Mouse (Mus musculus) c-Kit-positive CD71-negative TER-119-negative erythroid progenitor cells, embryonic 14.5 days (primary cell): Measurements from ENCODE around the gene Crx.
A peak's percentile ranks its signal among the peaks of the same experiment; 100 is the strongest.
"Not testable (repeated sequence)": the region's sequence is repeated elsewhere in the genome, so short reads cannot be mapped to it uniquely, and the experiment has no call there.

ENCODE experiments used
- DNase-seq: peaks from one replicate; pipeline ENCODE4 v3.0.0-alpha.2; 2013; ENCODE audit warnings: low read depth

Crx gene

DNA sequence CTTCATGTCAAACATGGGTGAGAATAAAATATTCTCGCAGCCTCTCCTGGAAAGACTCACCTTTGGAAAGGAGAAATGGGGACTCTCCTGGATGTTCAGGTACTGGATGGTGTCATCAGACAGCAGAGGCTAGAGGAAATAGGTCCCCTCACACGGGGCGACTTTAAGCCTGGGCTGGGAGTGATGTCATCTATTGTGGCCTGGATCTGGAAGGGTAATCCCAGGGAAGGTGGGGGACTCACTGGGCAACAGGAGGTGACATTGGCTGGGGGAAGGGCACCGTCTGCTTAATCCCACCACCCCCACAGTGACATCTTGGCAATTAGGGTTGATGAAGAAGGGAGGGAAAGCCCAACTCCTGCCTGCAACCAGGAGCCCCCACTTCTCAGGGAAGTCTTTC is at the start of gene Crx:
Crx (minus strand) TSS at position 213 of the 400 bp plus-strand sequence.
- no peak for DNase-seq

DNA sequence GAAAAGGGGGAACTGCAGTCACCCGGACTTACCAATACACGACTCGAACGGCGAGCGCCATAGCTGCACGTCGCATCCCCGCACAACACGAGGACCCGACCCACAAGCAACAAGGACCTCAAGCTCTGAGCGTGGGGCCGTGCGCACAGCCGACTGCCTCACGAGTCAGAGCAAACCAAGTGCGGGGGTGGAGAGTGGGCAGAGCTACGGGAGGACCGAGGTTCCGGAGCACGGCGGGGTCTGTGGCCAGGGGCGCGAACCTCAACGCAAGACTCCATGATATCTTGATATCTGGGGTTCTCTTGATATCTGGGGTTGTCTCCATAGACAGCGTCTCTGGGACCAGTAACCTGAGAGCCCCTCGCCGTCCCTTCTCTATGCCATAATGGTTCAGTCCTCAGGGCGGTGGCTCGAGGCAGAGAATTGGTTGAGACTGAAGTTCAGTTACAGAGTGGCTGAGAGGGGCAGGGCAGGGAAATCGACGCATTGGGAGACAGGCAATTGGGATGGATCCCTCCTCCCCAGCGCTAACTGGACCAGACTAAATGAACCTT is 42.5 kb upstream of the Crx start, which contains the start of gene Selenow:
Selenow (minus strand) TSS at position 183 of the 554 bp plus-strand sequence.
- DNase-seq: peak; percentile 74

DNA sequence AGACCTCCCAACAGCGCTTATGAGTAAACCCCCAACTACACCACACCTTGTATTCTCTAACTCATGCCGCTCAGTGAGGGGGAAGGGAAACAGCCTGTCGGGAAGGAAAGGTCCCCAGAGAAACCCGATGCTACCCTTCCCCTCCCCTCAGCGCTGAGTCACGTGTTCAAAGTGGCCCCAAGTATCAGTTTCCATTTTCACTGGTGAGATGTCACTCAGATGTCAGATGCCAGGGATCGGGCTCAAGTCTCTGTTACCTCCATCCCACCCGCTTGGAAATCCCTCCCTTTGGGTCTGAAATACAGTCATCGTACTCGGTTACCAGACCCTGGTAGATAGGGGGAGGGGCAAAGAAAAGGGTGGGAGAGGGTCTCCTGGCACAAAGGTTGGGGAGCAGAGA is 42.0 kb upstream of the Crx start:
- no peak for DNase-seq

DNA sequence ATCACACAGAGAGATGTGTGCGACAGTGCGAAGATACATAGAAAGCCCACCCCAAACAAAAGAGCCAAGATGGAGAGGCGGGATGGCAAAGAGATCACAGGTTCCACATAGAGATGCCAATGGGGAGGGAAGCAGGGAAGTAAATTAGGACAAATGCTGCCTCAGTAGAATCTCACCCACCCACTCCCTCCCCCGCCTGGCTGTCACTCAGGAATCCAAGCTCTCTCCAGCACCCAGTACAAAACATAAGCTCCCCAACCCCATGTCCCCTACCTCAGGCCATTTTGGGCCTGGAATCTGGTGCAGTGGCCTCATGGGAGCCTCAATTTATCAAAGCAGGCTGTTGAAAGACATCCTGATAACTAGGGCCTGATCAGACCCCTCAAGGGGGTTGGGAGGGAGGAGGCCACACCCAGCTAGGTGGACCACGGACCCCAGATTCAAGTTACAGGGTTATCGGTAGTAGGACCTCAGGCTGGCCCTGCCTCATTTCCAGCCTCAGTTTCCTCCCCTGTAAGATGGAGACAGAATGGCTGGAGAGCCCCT is 41.0 kb upstream of the Crx start:
- DNase-seq: no peak

DNA sequence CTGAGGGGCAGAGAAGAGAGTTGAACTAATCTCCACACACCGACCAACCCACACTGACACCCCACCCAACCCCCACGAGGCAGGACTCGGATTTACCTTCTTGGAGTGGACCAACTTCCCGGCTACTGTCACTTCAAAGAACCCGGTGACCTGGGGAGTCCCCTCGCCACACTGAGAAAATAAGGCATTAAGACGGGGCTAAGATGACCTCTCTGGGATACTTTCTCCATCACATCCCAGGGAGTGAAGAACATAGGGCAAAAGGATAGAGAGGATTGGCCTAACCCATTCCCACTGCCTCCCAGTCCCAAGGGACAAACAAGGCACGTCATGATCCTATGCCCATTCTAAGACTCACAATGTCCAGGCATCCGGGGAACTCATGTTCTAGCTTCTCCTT is 40.2 kb upstream of the Crx start:
- DNase-seq: no peak

DNA sequence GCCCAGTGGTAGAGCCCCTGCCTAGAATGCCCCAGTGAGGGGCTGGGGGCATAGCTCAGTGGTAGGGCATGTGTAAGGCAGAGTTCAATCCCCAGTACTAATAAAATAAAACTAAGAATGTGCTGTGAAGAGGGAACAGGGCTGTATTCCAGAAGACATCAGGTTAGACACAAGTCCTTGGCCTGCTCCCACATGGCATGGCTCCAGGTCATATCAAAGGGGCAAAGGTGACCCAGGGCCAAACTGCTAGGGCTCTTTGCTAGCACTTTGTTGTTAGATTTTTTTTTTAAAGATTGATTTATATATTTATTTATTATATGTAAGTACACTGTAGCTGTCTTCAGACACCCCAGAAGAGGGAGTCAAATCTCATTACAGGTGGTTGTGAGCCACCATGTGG is 38.6 kb upstream of the Crx start:
- DNase-seq: no peak

DNA sequence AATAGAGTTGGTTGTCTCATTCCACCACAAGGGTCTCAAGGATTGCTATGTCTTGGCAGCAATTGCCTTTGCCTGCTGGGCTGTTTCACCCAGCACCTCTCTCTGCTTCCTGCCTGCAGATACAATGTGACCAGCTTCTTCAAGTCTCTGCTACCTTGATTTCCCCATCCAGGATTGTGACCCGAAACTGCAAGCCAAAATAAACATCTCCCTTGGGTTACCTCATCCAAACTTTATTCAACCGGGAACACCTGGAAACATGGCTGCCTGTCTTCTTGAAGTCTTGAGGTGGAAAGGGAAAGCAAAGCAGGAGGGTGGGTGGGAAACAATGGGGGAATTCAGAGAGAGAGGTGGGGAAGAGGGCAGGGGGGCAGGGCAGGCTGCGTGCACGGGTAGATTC is 37.2 kb upstream of the Crx start:
- DNase-seq: no peak

DNA sequence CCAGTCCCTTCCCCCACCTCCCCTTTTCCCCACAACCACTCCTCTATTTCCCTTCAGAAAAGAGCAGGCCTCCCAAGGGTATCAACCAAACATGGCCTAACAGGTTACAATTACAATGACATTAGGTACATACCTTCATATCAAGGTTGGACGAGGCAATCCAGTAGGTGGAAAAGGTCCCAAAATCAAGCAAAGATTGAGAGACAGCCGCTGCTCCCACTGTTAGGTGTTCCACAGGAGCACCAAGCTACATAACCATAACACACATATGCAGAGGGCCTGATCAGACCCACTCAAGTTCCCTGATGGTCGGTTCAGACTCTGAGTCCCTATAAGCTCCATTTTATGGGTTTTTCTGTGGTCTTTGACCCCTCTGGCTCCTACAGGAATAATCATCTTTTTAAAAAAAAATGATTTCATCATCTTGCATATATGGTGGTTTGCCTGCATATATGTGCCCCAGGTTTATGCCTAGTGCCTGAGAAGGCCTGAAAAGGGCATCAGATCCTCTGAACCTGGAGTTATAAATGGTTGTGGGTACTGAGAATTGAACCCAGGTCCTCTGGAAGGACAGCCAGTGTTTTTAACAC is 36.5 kb upstream of the Crx start:
- DNase-seq: no peak

DNA sequence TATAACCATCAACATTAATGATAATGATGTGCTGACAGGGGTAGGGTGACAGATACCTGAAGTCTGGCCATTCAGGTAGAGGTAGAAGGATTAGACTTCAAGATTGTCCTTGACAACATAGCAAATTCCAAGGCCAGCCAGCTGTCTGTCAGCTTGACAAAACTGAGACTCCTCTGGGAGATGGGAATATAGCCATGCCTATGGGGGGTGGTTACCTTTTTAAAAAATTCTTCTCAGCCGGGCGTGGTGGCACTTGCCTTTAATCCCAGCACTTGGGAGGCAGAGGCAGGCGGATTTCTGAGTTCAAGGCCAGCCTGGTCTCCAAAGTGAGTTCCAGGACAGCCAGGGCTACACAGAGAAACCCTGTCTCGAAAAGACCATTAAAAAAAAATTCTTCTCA is 35.9 kb upstream of the Crx start:
- DNase-seq: not testable (repeated sequence)

DNA sequence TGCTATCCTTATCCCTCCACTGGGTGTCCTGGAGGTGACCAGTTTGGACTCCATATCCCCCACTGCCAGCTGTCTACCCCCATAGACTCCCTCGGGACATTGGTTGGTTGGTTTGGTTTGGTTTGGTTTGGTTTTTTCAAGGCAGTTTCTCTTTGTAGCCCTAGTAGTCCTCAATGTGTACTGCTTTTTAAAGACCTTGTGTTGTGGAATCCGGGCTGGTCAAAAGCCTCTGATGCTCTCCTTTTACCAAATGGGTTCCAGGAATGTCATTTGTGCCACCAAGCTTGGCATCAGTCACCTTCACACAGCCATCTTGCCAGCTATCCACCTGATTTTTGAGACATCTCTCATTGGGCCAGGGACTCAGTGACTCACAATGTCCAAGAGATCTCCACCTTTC is 35.0 kb upstream of the Crx start:
- no peak for DNase-seq

DNA sequence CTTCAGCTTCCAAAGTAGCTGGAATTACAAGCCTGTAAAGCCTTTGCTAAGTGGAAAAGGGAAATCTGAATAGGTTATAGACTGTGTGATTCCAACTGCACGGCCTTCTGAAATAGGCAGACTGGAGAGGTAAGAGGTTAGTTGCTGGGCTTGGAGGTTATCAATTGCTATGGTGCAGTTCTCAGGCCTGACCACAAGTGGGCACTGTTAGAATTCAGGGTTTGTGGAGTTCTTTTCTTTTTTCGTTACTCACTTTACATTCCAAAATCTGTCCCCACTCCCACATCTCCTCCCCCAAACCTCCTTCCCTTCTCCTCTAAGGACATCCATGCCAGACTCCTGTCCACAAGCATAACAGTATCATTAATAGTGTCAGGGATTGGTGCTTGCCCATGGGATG is 34.5 kb upstream of the Crx start:
- DNase-seq: peak; percentile 48

DNA sequence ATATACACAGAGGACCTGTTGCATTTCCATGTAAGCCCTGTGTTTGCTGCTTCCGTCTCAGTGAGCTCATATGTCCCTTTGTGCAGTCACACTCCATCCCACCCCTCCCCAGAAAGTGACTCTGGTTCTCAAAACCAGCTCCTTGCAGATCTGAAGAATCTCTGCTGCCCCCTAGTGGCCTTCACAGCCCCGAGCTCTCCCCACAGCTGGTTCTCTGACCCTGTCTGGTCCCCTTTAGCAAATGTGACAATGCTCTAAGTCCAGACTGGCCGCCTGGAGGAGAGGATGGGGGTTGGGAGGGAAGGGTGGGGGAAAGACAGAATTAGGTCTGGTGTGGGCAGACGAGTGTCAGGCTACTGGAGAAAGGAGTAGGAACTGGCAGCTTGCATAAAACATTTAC is 32.4 kb upstream of the Crx start:
- DNase-seq: peak; percentile 75

DNA sequence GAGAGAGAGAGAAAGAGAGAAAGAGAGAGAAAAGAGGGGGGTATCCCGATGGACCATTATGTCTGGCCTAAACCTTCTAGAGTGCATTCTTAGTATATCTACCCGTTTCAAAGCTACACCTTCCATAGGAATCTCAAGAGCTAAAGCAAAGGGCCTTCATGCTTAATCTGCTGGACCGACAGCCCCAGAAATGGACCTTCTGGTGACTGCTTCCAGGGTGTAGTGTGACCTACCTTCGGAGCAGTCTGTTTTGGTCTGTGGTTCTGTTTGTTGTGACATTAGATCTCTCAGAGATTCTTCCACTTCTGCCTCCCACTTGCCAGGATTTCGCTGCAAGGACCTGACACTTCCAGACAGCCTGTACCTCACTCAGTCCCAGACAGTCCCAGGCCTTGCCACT is 30.8 kb upstream of the Crx start:
- DNase-seq: no peak

DNA sequence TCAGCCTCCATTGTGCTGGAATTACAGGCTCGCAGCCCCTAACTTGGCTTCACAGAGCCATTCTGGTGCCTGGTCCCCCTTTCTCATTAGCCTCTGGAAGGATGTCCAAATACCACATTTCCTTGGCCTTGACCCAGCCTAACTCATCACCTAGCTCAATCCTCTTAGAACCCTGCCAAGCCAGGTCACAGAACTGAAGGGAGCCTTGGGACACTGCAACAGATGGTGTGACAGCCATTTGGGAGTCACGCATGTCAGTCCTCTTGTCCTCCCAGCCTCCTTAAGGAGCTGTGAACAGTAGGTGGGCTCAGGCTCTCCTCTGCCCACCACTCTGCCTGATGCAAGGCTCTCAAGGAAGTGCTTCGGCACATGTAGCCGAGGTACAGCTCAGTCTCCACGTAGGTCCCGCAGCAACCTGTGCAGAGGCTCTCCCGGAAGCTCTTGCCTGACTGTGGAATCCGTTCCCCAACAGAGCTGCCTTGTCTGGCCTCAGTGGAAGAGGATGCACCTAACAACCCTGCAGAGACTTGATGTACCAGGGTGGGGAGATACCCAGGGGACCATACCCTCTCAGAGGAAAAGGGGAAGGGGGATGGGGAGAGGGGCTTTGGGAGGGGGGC is 28.3 kb upstream of the Crx start:
- DNase-seq: no peak

DNA sequence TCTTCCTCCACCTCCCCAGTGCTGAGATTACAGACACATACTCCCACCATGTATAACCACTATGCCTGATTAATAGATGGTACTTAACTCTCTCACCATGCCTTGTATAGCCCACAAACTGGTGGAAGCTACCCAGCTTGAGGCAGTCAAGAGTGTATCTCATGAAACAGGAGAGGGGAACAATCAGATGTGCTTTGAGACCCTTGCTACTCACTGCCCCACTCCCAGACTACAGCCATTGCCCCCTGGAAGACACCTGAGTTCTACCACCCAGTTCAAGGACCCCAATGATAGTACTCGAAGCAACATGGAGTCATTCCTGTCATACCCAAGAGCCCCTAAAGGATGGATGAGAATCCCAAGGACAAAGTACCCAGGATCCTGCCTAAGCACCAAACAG is 26.8 kb upstream of the Crx start:
- DNase-seq: no peak

DNA sequence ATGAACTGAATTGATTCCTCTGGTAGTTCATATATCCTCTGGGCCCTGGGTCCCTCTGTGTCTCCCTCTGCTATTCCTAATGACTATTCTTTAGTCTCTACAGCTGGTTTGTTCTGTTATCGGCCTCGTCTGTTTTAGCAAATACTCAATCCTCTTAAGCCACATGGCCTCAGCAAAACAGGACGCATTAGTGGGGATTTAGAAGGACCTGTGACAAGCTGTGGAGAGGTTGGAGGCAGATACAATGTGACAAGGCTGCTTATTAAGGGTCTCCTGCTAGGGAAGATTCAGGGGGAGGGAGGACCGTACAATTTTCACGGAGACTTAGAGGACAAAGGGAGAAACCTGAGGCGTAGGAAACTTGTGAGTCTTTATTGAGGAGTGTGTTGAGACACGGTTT is 26.1 kb upstream of the Crx start:
- DNase-seq: no peak

DNA sequence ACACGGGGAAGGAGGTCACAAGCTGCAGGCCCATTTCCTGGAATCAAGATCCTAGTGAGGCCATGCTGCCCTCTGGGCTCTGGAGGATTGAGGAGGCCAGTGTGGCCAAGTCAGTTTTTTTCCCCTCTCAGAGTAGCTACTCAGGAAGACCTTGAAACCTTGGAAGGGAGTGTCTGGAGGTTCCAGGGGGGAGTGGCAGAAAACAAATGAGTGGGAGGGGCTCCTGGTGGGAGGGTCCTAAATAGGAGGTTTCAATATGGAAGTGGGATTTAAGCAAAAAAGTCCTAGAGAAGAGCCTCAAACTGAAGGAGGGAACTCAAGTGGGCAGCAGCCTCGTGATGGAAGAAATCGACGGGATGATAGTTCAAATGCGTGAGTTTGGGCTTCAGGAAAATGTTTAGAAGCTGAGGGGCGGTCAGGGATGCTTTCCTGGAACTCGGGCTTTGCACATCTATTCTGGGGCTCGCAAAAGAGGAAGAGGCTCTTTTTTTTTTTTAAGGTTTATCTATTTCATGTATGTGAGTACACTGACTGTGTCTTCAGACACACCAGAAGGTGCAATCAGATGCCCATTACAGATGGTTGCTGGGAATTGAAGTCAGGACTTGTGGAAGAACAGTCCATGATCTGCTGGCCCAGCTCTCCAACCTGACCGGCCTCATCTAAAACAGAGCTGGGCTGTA is 21.7 kb upstream of the Crx start:
- no peak for DNase-seq

DNA sequence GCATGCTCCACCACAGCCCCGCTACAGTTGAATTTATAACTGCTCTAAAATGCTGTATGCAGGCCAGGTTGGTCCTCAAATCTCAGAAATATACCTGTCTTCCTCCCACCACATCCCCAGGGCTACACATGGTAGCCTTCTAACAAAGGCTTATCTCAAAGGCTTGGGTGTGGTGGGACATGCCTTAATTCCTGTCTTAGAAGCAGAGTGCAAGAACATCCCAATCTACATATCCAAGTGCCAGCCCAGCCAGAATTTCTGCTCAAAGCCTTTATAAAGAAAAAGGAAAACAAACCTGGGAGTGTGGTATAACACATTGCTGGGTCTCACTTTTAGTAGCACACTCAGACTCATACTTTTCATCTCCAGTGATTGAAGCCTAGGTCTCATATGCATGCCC is 14.5 kb upstream of the Crx start:
- no peak for DNase-seq

DNA sequence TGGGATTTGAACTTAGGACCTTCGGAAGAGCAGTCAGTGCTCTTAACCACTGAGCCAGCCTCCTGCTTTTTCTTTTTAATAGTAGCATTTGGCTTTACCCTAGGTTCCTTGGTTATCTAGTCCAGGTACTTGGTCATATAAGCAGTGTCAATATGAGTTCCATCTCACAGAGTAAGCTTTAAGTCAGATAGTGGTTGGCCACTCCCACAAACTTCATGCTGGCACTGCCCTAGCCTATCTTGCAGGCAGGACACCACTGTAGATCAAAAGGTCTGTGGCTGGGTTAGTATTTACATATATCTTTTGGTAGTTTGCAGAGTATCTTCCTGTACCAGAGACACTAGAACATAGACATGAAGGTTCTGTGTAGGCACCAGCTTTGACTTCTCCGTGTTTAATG is 4.4 kb upstream of the Crx start:
- no peak for DNase-seq

DNA sequence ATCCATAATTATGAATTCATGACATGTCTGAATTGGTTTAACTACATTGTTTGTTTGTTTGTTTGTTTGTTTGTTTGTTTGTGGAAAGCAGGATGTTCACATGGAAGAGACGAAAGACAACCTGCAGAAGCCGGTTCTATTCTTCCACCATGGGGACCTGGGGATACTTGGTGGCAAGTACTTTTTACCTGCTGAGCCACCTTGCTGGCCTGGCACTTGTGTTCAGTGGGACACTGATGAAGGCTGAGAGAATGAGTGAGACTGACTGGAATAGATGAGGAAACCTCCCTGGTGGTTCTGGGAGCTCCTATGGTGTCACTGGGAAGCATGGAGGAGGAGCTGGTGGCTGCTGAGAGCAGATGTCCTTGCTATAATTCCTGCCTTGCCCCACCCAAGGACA is 2.5 kb upstream of the Crx start, which contains the start of gene Crxos:
Crxos (plus strand) TSS at position 301 of the 400 bp plus-strand sequence.
- DNase-seq: no peak

DNA sequence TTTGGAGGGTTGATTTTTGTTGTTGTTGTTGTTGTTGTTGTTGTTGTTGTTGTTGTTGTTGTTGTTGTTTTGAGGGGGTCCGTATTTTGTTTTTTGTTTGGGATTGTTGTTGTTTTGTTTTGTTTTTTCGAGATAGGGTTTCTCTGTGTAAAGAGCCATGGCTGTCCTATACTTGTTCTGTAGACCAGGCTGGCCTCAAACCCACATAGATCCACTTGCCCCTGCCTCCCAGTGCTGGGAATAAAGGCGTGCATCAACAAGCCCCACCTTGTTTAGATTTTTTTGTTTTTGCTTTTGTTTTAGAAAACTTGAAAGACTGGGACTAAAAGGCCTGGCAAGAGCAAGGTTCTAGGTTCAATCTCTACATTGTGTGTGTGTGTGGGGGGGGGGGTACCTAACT is 2.1 kb upstream of the Crx start:
- no peak for DNase-seq

DNA sequence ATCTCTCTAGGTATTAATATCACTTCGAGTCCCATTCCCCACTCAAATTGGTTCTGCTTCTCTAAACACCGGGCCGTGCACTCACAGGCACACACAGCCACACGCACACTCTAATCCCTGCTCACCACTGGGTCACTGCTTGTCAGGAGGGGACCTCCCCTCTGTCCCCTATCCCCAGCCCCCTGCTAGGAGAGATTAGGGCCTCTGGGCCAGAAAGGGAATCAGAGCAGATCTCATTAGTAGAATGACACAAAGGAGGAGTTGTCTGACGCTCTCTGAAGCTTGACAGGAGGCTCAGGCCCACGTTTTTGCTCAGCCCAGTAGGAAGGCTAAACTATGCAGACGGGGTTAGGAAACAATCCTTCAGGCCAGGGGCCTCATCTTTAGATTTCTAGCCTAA is 1.6 kb upstream of the Crx start:
- DNase-seq: no peak

DNA sequence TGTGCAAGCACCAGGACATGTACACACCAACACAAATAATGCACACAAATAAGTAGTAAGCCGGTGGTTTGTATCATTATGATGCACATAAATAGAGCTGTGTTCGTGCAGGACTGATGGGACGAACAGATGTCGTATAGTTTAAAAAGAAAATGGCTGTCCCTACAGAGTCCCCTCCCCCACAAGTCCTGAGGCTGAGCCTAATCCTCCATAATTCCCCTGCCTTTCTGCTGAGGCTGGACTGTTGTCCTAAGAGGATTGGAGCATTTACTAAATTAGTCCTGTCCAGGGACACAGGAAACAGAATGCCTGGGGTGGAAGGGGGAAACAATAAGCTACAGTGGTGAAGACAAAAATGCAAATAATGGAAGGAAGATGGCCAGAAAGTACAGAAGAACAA is 15.7 kb downstream of the Crx start:
- no peak for DNase-seq
